Mouse (Mus musculus): ENCODE data around the gene Cacna2d3. TPM values are rescaled to one million over a fixed set of nuclear protein-coding genes. Genes with fewer than 3 reads are reported as not detected.

Cacna2d3 gene
- total and polyA plus RNA-seq, 2 experiments from 2014 or later, result 0.19 TPM; not detected in 1

GRCm38 (mm10) chr14:28864925-28865324 lies 856.7 kb downstream of the Cacna2d3 start:
- no peak for ATAC-seq (ENCODE audit: insufficient read depth, low read depth)
- H3K27me3 ChIP-seq (ENCODE audit: control insufficient read depth, insufficient read depth, low read length), result no peaks in the 10 kb centered on the region
- H3K4me2 ChIP-seq (ENCODE audit: low read depth, low read length), result no peak overlapping the region
- no peaks in the 10 kb centered on the region for H3K9me3 ChIP-seq (replicated peaks; ENCODE audit: control insufficient read depth, low read length)
- no peak overlapping the region for H3K9ac ChIP-seq (replicated peaks; ENCODE audit: low read depth, low read length)
- no peaks in the 10 kb centered on the region for H3K36me3 ChIP-seq (replicated peaks; ENCODE audit: control insufficient read depth, insufficient read depth, low read length)
- no peaks in the 10 kb centered on the region for H3K4me1 ChIP-seq (ENCODE audit: control insufficient read depth, insufficient read depth)
- no peak overlapping the region for H3K4me3 ChIP-seq (ENCODE audit: low read depth, low read length)
- 72% methylated on average over 4 of the region's 4 CpGs for WGBS
- no peak overlapping the region for H3K27ac ChIP-seq (ENCODE audit: low read depth)
- DNase-seq (ENCODE audit: low spot score), result no peak
- TF ChIP-seq CTCF (IDR thresholded peaks at IDR 0.05; ENCODE audit: low read depth), result no peak
- TF ChIP-seq EP300 (IDR thresholded peaks at IDR 0.05; ENCODE audit: low read depth), result no peak

DNA sequence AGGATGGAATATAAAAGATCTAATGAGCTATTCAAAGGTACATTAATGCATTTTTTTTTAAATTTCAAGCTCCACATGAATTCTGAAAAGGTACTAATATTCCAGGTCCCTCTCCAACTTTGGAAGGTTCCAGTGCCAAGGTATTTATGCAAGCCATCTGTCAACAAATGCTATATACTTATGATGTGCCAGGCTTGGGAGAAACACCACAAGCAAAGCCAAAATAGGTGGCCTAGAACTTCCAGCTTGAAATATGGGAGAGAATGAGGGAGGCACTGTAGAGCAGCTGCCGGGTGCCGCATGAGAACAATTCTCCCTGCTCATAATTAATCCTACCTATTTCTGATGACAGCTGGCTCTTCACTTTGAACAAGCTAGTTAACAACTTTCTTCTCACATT lies 860.5 kb downstream of the Cacna2d3 start:
- no peak for TF ChIP-seq EP300 (IDR thresholded peaks at IDR 0.05; ENCODE audit: low read depth)
- TF ChIP-seq CTCF (IDR thresholded peaks at IDR 0.05; ENCODE audit: low read depth), result no peak
- 88% methylated on average over 2 of the region's 2 CpGs for WGBS

More for the DNA sequence above, 860.5 kb downstream of the Cacna2d3 start:
- Histone ChIP-seq H3K9ac (replicated peaks; ENCODE audit: low read depth, low read length) (no peak overlapping the region), H3K4me2 (ENCODE audit: low read depth, low read length) (no peak overlapping the region), H3K4me3 (ENCODE audit: low read depth, low read length) (no peak overlapping the region), H3K9me3 (replicated peaks; ENCODE audit: control insufficient read depth, low read length) (no peaks in the 10 kb centered on the region), H3K27ac (ENCODE audit: low read depth) (no peak overlapping the region), H3K4me1 (ENCODE audit: control insufficient read depth, insufficient read depth) (no peaks in the 10 kb centered on the region), H3K27me3 (ENCODE audit: control insufficient read depth, insufficient read depth, low read length) (no peaks in the 10 kb centered on the region), H3K36me3 (replicated peaks; ENCODE audit: control insufficient read depth, insufficient read depth, low read length) (no peaks in the 10 kb centered on the region)
- ATAC-seq (ENCODE audit: insufficient read depth, low read depth) (no peak), DNase-seq (ENCODE audit: low spot score) (no peak)

Other genes starting within 250 kb of the Cacna2d3 start
- gene Selenok, start 246.4 kb upstream of the Cacna2d3 start, total RNA-seq (2014; rRNA removed; ENCODE audit: low replicate concordance), result 31.1 and 49.7 TPM in 2 replicates
- gene Selenok, start 246.4 kb upstream of the Cacna2d3 start, polyA plus RNA-seq (2015; fragmentation: Nextera tagmentation; extraction: Ambion mirVana), result 252 and 278 TPM in 2 replicates

Measured in heart, postnatal 0 days (tissue).